In genomic region chr2:132526894-132527532, GRCm38 (mm10) we compare ENCODE assay signal across 11 mouse cellular contexts.
DNase-seq lines count a peak whose midpoint lies in the region; ATAC-seq and TF ChIP-seq lines count a peak whose summit lies in the region.
"Had no signal": no experiment of that assay in that cellular context is flagged by ENCODE, and none has a peak within 500 bp of the region (broad histone marks: within the 10 kb centered on the region; RNA-seq: fewer than 3 reads in every experiment).

No protein-coding gene starts in this region.

- H3K27me3 ChIP-seq in lung, embryonic 14.5 days (ENCODE audit: insufficient read depth, low read length), result no peaks in the 10 kb centered on the region
- H3K27me3 ChIP-seq in embryonic facial prominence, embryonic 12.5 days, result no peaks in the 10 kb centered on the region
- no peaks in the 10 kb centered on the region for H3K27me3 ChIP-seq in hindbrain, postnatal 0 days (ENCODE audit: insufficient read depth, low read length)
- H3K27me3 ChIP-seq: limb, embryonic 15.5 days had no signal

- H3K9me3 ChIP-seq in lung, embryonic 14.5 days (ENCODE audit: low read depth, low read length), result no peaks in the 10 kb centered on the region
- H3K9me3 ChIP-seq in embryonic facial prominence, embryonic 12.5 days, result no peaks in the 10 kb centered on the region
- H3K9me3 ChIP-seq in hindbrain, postnatal 0 days (ENCODE audit: low read length), result no peaks in the 10 kb centered on the region
- H3K9me3 ChIP-seq: limb, embryonic 15.5 days had no signal

- no peak overlapping the region for H3K4me2 ChIP-seq in lung, embryonic 14.5 days
- no peak overlapping the region for H3K4me2 ChIP-seq in embryonic facial prominence, embryonic 12.5 days (replicated peaks)
- H3K4me2 ChIP-seq in hindbrain, postnatal 0 days (ENCODE audit: low read depth, low read length), result no peak overlapping the region
- H3K4me2 ChIP-seq: limb, embryonic 15.5 days had no signal

- no peak for TF ChIP-seq CTCF in gastrocnemius, adult 2 months (IDR thresholded peaks at IDR 0.05)
- no peak for TF ChIP-seq CTCF in lung, embryonic 14.5 days (IDR thresholded peaks at IDR 0.05; ENCODE audit: low read depth)
- TF ChIP-seq CTCF in hindbrain, postnatal 0 days (IDR thresholded peaks at IDR 0.05; ENCODE audit: low read depth), result no peak

- intact Hi-C loops in gastrocnemius, adult 2 months (cut with DNase I), result no loop called here
- intact Hi-C loops in gastrocnemius, postnatal 36 days (cut with DNase I), result no loop called here

- ATAC-seq in lung, embryonic 14.5 days (ENCODE audit: insufficient read depth), result peak; percentile 52; the same call in 1 of the 2 replicates
- 0 out of 2 replicates have a peak, but pooled peaks have one; percentile 15 for ATAC-seq in embryonic facial prominence, embryonic 12.5 days (ENCODE audit: insufficient number of reproducible peaks, insufficient read depth, low FRiP score, low TSS enrichment)
- peak; percentile 79; the same call in 1 of the 2 replicates for ATAC-seq in hindbrain, postnatal 0 days
- no peak for ATAC-seq in erythroid progenitor cell, adult 5-6 weeks (replicated peaks; ENCODE audit: low FRiP score, poor library complexity, severe bottlenecking)

- DNase-seq in gastrocnemius, adult 2 months, result peak; percentile 60
- no peak for DNase-seq in gastrocnemius, postnatal 36 days
- peak; percentile 10 for DNase-seq in lung, embryonic 14.5 days
- no peak for DNase-seq in lung, adult 18-20 months
- DNase-seq in hindbrain, postnatal 0 days (ENCODE audit: low spot score), result peak; percentile 80
- no peak for DNase-seq in thymus, postnatal 10 days (ENCODE audit: low spot score in 2 of 2)
- DNase-seq: kidney, adult 11 months; thymus, adult 18-20 months had no signal

- H3K36me3 ChIP-seq in lung, embryonic 14.5 days (ENCODE audit: insufficient read depth), result peaks cover 17% of the 10 kb centered on the region
- peaks cover 14% of the 10 kb centered on the region for H3K36me3 ChIP-seq in embryonic facial prominence, embryonic 12.5 days
- H3K36me3 ChIP-seq in hindbrain, postnatal 0 days (ENCODE audit: insufficient read depth, low read length), result peaks cover 22% of the 10 kb centered on the region

- no peak overlapping the region for H3K4me3 ChIP-seq in gastrocnemius, adult 2 months
- no peak overlapping the region for H3K4me3 ChIP-seq in lung, embryonic 14.5 days (ENCODE audit: low read depth, low read length)
- H3K4me3 ChIP-seq in embryonic facial prominence, embryonic 12.5 days, result no peak overlapping the region
- H3K4me3 ChIP-seq in hindbrain, postnatal 0 days (ENCODE audit: low read length), result no peak overlapping the region
- H3K4me3 ChIP-seq: limb, embryonic 15.5 days had no signal

- WGBS in lung, embryonic 14.5 days, result 76% methylated on average over 10 of the region's 10 CpGs
- 63% methylated on average over 10 of the region's 10 CpGs for WGBS in embryonic facial prominence, embryonic 12.5 days
- WGBS in hindbrain, postnatal 0 days, result 44% methylated on average over 10 of the region's 10 CpGs

- no peaks in the 10 kb centered on the region for H3K4me1 ChIP-seq in lung, embryonic 14.5 days (ENCODE audit: insufficient read depth)
- H3K4me1 ChIP-seq in embryonic facial prominence, embryonic 12.5 days, result peaks cover 18% of the 10 kb centered on the region; the same call in 1 of the 2 replicates
- no peaks in the 10 kb centered on the region for H3K4me1 ChIP-seq in hindbrain, postnatal 0 days (ENCODE audit: insufficient read depth, low read length)

- no peak overlapping the region for H3K9ac ChIP-seq in lung, embryonic 14.5 days
- no peak overlapping the region for H3K9ac ChIP-seq in embryonic facial prominence, embryonic 12.5 days
- no peak overlapping the region for H3K9ac ChIP-seq in hindbrain, postnatal 0 days (replicated peaks; ENCODE audit: low read length)
- H3K9ac ChIP-seq: limb, embryonic 15.5 days had no signal

- no peak overlapping the region for H3K27ac ChIP-seq in gastrocnemius, adult 2 months
- no peak overlapping the region for H3K27ac ChIP-seq in lung, embryonic 14.5 days (ENCODE audit: low read depth)
- H3K27ac ChIP-seq in embryonic facial prominence, embryonic 12.5 days, result peak overlapping the region; percentile 50; the same call in 1 of the 2 replicates
- H3K27ac ChIP-seq in hindbrain, postnatal 0 days, result no peak overlapping the region
- H3K27ac ChIP-seq: limb, embryonic 15.5 days had no signal

Comparison
In these comparisons a context has a peak if more than half of its experiments do, and no peak if none do; other contexts are left out.
1. DNase-seq: peak in gastrocnemius, adult 2 months (single experiment), lung, embryonic 14.5 days (single experiment) and hindbrain, postnatal 0 days (single experiment); none in gastrocnemius, postnatal 36 days (0 of 2), lung, adult 18-20 months (0 of 2) and thymus, postnatal 10 days (0 of 2).